Mouse (Mus musculus): ENCODE results near the gene Ndufa9. TPM values are rescaled to one million over a fixed set of nuclear protein-coding genes. Genes with fewer than 3 reads are reported as not detected.

Ndufa9 gene
- total RNA-seq (2021), result 100 to 1,000 TPM; 670 to 671 TPM
- long read RNA-seq, experiment 1, transcript Ndufa9-203 (11 exons, 1,445 nt), result major isoform, 749 of 779 reads
- long read RNA-seq, experiment 1, partial matches to known transcripts, result 19 of 779 reads
- long read RNA-seq, experiment 1, other reads (novel, unspliced or antisense), result 11 of 779 reads
- long read RNA-seq, experiment 2, transcript Ndufa9-203 (11 exons, 1,445 nt), result major isoform, 573 of 602 reads
- long read RNA-seq, experiment 2, partial matches to known transcripts, result 15 of 602 reads
- long read RNA-seq, experiment 2, other reads (novel, unspliced or antisense), result 14 of 602 reads

DNA sequence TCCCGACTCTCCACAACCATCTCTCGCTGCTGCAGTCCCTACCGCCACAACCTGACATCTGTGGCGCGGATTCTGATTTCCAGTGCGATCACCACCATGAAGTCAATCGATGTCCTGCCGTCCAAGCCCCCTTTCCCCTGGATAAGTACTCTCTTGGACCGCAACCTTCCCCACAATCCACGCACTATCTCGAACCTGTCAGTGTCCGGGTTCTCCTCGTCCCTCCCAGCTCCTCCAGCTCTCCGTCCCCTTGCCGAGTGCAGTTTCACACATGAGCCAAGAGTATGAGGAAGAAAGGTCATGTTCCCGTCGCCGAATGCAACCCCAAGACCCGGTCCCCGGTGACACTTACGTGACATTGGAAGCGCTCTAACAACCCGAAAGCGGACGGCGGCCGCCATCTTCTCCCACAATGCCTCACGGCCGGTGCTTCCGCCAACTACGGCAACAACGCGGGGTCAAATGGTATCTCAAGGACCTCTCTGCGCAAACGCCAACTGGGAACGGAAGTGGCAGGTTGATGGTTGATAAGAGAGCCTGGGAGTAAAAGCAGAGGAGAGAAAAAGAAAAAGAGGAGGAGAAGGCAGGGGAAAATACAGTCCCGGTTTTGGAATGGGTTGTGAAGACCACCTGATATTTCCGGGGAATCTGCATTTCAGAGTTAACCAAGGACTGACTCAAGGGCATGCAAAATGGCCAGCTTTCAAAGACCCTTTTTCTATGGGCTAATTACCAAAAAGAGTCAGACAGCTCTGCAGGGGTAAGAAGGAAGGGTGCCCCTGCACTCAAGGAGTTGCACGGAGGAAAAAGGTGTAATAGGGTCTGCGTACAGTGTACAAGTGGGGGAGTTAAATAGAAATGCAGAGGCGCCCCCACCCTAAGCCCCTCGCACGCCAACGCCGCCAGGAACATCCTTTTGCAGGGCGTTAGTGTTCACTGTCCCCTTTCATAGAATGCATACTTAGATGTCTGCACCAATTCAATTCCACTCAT, at the start of gene Ndufa9:
TSS of gene Ndufa9 (minus strand) at position 425 of the 993 bp plus-strand sequence.
- intact Hi-C loops (cut with DNase I), result loop anchor here (10.0 kb wide), 1 partner anchor 256 kb away; the partner anchor contains the start of gene Tigar

DNA sequence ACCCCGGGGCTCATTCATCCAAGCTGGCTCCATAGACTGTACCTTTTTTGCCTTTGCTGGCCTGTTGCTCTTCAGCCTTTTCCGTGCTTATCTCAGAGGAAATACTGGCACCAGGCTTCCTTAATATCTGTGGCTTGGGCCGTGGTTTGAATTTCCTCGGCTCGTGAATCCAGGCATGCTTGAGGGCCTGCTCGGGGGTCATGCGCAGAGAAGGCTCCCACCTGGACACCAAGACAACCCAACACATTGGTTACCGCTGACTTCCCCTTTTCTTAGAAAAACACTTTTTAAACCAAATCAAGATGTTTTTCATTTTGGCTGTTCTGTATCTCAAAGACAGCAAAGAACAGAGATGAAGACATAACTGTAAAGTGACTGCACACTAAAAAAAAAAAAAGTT, 28.2 kb upstream of the Ndufa9 start:
- DNase-seq, result no peak
- intact Hi-C loops (cut with DNase I), result no loop called here

More for the DNA sequence above, at the start of gene Ndufa9:
- peak; percentile 93 to 96 for DNase-seq

DNA sequence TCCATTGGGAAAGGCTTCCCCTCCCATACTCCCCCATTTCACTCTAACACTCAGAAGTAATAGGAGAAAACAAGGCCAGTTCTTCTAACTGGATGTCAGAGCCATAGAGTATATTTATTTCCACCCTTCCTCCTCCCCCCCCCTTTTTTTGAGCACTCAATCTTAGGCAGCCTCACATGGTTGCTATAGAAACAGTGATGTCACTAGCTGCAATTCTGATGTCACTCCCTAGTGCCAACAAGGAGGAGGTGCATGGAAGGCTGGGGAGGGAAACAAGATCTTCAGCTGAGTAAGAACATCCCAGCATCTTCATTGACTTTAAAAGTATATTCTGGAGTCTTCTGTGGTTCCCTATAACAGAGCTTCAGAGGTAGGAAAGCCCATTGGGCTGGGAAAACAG, 3.9 kb upstream of the Ndufa9 start, which contains the start of gene Akap3:
TSS of gene Akap3 (plus strand) at position 218 of the 400 bp plus-strand sequence.
- intact Hi-C loops (cut with DNase I), result loop anchor here (5.0 kb wide), 1 partner anchor 84 kb away; the partner anchor contains the start of genes D6Wsu163e and Rad51ap1

DNA sequence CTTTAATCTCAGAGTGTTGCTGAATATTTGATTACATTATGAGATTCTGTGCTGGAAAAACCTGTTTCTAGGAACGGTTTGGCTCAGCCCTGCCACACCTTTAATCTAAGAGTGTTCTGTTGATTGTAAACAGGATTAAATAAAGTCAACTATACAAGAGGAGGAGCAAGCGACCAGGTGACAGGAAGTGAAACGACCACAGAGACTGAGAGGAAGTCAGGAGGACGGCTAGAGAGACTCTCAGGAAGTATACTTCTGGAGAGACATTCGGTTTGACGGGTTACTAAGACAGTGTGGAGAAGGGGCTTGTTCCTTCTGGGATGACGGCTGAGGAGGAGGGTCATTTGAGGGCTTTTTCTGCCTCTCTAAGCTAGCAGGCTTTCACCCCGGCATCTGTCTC, 12.3 kb downstream of the Ndufa9 start:
- intact Hi-C loops (cut with DNase I), result no loop called here
- no peak for DNase-seq

More for the DNA sequence above, 3.9 kb upstream of the Ndufa9 start, which contains the start of gene Akap3:
- DNase-seq, result no peak

DNA sequence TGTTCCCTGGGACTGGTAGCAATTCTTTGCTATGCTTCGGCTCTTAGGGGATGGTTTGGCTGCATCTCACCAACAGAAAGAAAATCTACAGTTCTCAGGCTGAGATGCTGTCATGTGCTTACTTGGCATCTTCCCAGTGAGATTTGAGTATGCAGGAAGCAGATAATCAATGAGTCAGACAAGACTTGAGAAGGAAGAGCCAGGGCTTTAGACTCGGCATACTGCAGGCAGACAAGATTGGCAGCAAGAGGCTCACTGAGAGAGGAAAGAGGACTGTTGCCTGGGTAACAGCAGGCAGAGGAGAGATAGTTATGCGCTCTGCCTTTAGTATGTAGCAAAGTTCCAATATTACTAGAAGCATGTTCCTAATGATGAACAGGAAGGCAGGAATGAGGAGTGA, 25.8 kb downstream of the Ndufa9 start:
- intact Hi-C loops (cut with DNase I), result no loop called here

DNA sequence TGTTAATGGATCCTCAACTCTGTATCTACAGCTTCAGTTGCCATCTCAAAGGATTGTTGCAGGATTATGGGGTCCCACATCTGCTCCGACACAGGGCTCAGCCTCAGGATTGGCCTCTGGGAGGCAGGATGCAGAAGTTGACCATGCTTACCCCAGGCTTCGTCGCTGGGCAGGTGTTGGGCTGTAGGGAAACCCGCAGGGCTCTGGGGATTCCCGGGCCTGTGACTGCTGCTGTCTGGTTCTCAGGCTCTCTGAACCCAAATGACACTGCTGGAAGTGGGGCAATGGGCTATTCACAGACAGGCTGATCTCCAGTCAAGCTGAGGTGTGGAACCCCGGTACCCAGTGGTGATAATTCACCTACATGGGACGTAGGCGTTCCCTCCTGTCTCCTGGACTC, 32.6 kb downstream of the Ndufa9 start:
- DNase-seq, result no peak
- intact Hi-C loops (cut with DNase I), result no loop called here

More for the DNA sequence above, 25.8 kb downstream of the Ndufa9 start:
- no peak for DNase-seq

DNA sequence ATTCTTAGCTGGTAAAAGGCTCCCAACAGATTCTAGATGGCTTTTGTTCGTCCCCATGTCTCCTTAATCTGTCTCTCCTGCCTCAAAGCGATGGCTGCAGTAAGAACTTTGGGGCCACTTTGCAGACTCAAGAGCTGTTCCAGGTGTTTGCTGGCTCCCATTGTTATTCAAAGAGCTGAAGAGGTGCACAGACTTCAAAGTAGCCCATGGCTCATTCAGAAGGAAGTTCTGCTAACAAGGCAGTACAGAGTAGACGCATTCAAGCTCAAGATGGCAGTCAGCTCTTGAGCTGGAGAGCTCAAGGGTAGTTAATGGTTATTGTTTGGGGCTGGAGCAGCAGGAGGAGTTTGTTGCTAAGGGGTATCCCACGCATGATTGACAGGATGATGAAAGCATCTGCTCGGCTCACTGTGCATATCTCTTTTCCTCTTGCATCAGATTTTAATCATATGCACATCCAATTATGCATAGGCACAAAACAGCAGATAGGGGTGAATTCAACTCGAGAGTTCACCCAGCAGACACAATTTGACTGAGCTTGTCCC, 33.7 kb downstream of the Ndufa9 start:
- DNase-seq, result no peak
- intact Hi-C loops (cut with DNase I), result no loop called here

DNA sequence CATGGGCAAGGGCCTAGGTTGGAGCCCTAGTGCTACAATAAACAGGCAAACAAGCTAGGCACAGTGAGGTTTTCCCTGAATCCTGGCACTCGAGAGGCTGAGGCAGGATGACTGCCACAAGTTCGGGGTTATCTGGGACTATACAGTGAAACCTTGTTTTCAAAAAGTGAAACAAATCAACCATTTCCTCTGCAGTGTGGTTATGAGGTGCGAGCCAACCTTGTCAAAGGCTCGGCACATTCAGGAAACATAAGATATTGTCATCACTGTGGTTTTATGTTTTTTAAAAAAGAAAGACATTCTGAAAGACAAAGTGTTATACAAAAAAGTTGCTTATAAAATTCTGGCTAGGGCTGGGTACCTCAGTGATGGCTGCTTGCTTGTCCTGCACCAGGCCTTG, 37.5 kb downstream of the Ndufa9 start:
- intact Hi-C loops (cut with DNase I), result no loop called here
- DNase-seq, result no peak

DNA sequence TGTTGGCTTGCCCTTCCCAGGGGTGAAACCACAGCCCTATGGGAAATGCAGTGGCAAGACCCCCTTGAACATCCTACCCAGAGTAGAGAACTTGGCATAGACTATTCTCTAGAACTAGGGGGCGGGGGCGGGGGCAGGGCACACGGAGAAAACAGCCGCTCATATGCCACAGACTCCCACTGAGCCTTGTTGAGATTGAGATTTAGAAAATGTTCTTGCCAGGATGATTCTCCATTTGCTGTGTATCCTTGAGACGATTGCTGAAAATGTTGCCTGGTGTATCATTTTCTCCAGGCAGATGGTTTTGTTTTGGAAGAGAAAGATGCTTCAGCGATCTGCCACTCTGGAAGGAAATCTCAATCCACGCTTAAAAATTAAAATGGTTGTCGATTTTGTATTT, 40.4 kb downstream of the Ndufa9 start:
- intact Hi-C loops (cut with DNase I), result no loop called here
- DNase-seq, result no peak

DNA sequence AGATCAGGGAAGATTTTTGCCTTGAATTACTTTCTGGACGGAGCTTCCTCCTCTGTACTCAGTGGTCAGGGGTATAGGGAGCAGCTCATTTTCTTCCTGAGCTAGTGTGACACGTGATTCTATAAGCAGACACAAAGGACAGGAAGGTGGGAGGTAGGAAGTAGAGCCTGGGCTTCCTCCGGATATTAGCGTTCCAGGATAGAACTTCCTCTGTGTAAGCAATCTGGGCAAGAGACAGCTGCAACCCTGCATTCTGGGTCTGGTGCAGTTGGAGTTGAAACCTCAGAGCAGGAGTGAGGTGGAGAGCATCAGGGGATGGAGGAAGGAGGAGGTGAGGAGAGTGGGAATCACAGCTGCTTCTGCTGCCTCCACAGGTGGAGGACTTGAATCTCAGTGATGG, 40.8 kb downstream of the Ndufa9 start:
- intact Hi-C loops (cut with DNase I), result no loop called here
- no peak for DNase-seq

DNA sequence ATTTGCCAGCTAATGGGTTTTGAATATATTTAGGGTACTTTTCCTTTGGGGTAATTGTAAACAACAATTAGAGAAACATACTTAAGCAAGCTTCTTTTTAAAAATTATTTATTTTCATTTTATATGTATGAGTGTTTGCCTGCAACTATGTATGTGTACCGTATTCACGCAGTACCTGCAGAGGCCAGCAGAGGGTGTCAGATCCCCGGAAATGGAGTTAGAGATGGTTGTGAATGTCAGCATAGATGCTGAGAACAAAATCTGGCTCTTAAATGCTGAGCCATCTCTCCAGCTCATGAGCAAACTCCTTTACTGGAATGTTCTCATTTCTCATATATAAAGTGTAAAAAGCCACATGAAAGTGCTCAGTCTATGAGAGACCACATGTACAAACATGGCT, 42.2 kb downstream of the Ndufa9 start:
- no peak for DNase-seq
- intact Hi-C loops (cut with DNase I), result no loop called here

DNA sequence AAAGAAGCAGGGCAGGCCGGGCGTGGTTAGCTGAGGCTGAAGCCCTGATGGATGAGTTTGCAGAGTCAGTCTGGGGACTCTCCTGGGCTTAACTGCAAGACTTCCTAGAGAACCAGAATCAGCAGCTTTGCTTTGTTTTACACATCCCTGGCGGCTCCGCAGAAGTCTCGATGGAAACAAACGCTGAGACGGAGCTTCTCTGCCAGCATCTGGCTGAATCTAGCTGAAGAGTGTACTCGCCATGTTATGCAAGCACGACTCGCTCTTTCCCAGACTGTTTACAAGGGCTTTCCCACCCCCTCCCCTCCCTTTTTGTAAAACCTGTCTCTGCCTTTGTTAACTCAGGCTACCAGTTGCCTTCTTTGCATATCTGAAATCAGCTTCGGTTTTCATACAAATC, 46.0 kb downstream of the Ndufa9 start:
- no peak for DNase-seq
- intact Hi-C loops (cut with DNase I), result no loop called here

DNA sequence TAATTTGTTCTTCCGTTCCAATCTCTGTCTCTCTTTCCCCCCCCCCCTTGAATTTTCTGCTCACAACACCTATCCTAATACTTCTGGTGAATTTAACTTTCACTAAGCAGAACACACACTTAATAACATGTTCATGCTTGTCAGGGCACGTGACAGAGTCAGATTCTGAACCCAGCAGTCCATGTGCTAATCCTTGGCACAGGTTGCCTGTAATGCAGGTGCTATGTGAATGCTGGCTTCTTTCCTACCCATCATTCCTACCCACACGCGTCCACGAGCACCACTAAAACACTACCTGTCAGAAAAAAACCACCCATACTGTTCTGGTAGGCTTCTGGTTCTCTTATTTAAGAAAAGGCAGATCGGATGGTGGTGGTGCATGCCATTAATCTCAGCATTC, 54.2 kb downstream of the Ndufa9 start:
- intact Hi-C loops (cut with DNase I), result loop anchor here (5.0 kb wide), 1 partner anchor 143 kb away; the partner anchor contains the start of genes D6Wsu163e and Rad51ap1
- DNase-seq, result no peak

DNA sequence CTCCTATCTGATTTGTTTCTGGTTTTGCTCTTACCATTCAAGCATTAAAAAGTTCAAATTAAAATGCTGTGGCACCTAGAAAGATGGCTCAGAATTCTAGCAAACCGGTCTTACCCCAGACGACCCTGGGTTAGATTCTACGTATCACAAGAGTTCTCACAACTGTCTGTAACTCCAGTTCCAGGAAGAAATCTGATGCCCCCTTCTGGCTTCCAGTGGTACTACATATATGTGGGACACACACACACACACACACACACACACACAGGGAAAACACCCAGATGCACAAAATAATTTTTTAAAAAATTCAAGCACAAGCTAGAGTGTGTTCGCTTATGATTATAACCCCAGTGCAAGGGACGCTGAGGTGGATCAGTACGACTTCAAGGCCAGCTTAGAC, 55.2 kb downstream of the Ndufa9 start:
- no peak for DNase-seq
- intact Hi-C loops (cut with DNase I), result loop anchor here (5.0 kb wide), 1 partner anchor 144 kb away; the partner anchor contains the start of genes D6Wsu163e and Rad51ap1

DNA sequence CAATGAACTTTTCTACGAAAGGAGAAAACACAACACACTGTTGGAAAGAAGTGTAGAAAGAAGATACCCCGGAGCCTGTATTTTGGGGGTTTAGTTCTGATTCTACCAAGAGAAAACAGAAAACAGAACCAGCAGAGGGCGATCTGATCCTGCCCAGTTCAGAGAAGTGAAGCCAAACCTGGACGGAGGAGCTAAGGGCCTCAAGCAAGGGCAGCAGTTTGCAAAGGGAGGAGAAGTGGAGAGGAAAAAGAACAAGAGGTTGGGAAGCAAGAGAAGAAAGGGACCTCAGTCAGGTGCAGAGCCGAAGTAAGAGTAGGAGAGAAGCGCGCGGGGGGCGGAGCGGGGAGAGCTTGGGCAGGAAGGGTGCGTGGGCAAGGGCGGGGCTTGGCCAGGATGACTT, 57.0 kb downstream of the Ndufa9 start:
- peak; percentile 13 to 44 for DNase-seq
- intact Hi-C loops (cut with DNase I), result loop anchor here (5.0 kb wide), 1 partner anchor 145 kb away; the partner anchor contains the start of genes D6Wsu163e and Rad51ap1

DNA sequence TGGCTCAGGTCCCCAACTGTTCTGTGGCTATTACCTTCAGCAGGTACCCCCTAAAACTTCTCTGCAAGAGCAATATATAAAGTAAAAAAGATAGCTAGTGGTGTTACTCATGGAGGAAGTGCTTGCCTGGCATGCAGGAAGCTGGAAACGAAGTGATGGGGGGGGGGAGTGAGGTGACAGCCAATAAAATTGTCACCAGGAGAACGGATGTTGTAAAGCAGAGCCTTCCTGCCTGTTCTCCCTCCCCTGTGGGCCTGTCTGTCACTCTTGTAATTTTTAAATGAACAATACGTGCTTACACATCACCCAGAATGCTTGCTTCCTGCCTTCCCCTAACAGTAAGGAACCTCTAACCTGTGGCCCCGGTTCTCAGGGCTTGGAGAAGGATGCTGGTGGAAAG, 57.4 kb downstream of the Ndufa9 start:
- DNase-seq, result no peak

DNA sequence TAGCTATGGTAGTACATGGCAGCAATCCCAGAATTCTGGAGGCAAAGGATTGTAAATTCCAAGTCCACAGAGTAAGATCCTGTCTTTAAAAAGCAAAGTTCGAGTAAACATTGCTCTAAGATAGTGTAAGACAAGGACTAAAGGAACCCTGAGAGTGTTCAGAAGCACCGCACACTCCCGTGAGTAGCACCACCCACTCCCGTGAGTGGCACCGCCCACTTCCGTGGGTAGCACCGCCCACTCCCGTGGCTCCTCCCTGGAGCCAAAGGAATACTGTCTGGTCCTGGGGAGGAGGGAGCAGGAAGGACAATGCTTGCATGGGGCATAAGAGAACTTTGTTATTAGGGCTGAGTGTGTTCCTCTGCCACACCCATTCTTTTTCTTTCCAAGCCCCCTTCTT, 60.1 kb downstream of the Ndufa9 start:
- no peak for DNase-seq
- intact Hi-C loops (cut with DNase I), result no loop called here

More for the DNA sequence above, 57.4 kb downstream of the Ndufa9 start:
- intact Hi-C loops (cut with DNase I), result loop anchor here (5.0 kb wide), 1 partner anchor 146 kb away; the partner anchor contains the start of genes D6Wsu163e and Rad51ap1

DNA sequence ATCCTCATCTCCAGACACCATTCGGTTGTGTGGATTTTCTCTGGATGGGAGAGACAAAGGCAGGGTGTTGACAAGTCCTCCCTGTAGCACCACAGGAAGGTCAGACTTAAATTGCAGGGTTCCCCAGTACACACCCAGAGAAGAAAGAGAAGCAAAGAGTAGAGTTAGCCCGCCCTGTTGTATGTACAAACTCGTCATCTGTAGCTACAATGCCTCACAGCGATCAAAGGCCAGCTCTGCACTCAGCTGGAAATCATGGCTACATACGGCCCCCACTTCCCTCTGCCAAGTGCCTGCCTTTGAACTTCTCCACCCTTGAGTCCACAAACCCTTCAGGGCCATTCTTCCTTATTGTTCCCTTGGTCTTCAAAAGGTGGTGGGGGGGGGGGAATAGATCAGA, 64.7 kb downstream of the Ndufa9 start:
- intact Hi-C loops (cut with DNase I), result no loop called here
- no peak for DNase-seq

DNA sequence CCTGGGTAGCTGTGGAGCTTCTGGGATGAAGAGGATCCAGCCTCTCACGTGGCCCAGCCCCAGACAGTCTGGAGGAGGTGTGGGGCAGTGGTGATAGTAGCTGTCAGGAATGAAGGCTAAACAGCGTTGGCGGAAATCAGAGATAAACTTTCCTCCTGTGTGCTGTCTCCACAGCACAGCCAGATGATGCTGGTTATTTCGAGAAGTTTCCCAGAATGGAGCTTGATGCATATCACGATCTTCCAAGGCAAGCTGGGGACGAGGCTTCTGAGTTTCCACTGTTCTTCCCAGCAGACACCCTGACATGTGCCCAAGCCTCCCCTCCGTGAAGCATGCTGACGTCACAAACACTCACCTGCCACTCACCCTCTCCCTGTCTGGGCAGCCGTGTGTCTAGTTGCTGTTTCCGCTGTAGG, 65.3 kb downstream of the Ndufa9 start:
- intact Hi-C loops (cut with DNase I), result no loop called here
- DNase-seq, result no peak

DNA sequence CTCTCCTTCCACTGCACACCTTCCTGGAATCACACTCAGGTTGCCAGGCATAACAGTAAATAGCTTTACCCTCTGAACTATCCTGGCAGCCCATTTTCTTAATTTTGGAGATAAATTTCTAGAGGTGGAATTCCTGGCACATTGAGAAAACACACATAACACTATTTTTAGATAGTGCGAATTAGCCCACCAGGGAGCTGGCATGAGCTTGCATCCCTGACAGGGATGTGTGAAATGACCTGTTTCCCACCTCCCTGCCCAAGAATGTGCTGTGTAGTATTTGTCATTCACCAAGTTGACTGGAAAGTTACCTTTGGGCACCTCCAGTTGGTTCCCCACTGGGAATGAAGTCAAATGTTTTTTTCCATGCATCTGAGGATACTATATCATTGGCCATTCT, 65.9 kb downstream of the Ndufa9 start:
- no peak for DNase-seq
- intact Hi-C loops (cut with DNase I), result no loop called here

Measured in heart, postnatal 14 days (tissue).